Mouse (Mus musculus): ENCODE data around the gene Nup35.

Nup35 gene

DNA sequence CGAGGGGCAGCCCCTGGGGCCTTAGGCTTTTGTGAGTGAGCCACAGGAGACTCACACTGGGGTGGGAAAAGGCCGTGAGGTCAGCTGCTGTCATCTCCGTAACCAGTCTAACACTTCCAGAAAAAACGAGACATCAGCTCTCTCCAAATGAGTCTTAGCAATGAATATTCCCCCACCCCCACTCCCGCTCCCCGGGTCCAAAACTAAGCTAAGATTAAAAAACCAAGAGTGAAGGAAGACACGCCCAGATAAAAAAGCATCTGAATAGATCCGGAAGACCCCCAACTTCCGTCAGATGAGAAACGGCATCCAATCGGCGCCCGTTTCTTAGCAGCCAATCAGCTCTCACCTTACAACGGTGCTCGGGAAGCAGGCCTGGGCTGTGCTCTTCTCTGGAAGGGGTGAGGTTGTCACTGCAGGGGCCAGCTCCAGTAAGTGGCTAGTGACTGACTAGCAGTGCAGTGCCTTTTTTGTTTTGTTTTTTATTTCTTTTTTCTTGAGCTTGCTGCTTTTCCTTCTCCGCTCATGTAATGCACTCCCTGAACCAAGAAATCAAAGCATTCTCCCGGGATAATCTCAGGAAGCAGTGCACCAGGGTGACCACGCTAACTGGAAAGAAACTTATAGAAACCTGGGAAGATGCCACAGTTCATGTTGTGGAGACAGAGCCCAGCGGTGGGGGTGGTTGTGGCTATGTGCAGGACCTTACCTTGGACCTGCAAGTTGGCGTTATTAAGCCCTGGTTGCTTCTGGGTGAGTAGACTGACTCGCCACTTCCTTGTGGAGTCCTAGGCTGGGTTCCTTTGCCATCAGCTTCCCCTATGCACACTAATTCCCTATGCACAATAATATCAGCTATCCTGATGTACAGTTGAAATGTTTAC is at the start of gene Nup35, which contains the start of gene Dusp19:
Gene Nup35 (plus strand): TSS at position 383 of the 884 bp plus-strand sequence.
Gene Dusp19 (plus strand): TSS at position 192 of the 884 bp plus-strand sequence.
- no peak for TF ChIP-seq GATA4 (IDR thresholded peaks at IDR 0.05; ENCODE audit: insufficient replicate concordance, low read length)

GRCm38 (mm10) chr2:80567411-80567810 is 49.6 kb upstream of the Nup35 start:
- TF ChIP-seq GATA4 (IDR thresholded peaks at IDR 0.05; ENCODE audit: insufficient replicate concordance, low read length), result no peak

DNA sequence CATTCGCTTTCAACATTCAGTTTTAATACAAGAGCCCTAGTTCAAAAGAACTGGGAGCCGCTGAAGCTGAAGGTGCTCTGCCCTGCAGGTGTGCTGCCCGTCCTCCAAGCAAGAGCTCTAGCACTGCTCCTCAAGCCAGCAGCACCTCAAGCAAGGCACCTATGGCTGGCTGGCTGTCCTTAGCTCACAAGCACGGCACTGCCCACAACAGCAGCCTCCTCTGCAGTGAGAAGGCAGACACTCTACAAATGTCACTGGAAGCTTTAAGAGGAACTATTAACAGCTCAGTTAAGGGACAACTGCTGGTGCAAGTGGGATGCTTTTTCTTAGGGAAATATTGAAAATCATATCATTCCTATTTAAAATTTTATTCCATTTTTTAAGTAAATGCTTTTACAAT is 46.4 kb upstream of the Nup35 start:
- TF ChIP-seq GATA4 (IDR thresholded peaks at IDR 0.05; ENCODE audit: insufficient replicate concordance, low read length), result no peak

DNA sequence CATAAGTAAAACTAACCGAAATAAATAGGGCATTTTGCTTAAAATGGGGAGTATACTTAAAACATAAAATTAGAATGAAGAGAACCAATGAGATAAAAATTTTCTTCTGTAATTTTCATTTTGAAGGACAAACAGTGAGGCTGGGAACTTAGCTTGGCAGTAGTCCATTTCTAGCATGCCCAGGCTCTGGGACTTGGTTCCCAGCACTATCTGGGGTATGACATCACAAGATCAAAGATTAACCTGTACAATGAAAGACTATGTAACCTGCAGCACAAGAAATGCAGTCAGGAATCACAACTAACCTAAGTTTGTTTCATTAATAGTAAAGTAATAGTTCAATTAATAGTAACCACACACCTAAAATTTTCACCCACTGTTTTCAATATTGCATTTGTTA is 39.8 kb upstream of the Nup35 start:
- no peak for TF ChIP-seq GATA4 (IDR thresholded peaks at IDR 0.05; ENCODE audit: insufficient replicate concordance, low read length)

DNA sequence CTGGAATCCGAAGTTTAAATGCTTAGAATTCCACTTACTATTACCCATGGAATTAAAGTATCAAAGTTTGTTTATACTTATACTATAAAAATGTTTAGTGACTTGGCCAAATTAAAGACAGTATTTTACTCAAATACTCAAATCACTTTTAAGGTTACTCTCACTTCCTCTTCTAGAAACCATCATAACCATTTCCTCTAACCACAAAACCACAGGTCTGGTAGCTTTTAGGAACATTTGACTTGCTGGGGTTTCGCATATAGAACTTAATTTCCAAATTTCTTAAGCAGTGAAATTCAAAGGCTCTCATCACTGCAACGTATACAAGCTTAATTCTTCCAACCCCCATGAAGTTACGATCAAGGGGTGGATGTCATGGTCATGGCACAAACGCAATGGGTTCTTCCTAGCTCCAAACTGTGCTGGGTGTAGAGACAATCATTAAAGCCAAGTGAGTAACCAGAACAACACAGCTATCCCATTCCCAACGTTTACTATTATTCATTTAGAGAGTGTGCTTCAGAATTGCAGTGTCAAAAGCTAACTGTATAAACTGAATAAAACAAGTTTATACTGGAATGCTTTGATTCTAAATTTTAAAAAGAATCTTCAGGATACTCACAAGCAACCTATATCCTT is 37.7 kb upstream of the Nup35 start:
- no peak for TF ChIP-seq GATA4 (IDR thresholded peaks at IDR 0.05; ENCODE audit: insufficient replicate concordance, low read length)

DNA sequence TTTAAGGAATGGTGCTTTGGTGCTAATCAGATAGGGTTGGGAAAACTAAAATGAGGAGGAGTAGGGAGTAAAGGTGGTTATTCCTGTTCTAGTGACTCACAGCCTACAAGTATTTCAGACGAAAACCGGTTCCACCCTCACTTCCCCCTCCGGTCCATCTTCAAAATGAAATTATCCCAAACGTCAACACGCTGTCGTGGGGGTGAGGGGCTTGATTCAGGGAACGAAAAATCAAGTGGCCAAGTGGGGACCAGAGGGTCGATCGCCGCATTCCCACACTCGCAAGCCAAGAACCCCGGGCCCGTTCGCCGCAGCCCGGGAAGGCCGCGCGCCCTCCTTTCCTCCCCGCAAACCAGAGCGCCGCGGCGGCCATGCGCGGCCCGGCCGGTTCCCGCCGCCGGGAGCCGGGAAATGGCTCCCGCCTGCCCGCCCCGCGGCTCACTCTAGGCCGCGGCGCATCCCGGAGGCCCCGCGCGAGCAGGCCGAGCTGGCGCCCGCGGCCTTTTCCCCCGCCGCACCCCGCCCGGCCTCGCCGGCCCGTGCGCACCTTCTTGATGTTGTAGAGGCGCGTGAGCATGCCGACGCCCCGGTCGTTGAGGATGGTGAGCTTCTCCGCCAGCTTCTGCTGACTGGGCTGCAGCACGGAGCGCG is 36.6 kb upstream of the Nup35 start:
- TF ChIP-seq GATA4 (IDR thresholded peaks at IDR 0.05; ENCODE audit: insufficient replicate concordance, low read length), result no peak

DNA sequence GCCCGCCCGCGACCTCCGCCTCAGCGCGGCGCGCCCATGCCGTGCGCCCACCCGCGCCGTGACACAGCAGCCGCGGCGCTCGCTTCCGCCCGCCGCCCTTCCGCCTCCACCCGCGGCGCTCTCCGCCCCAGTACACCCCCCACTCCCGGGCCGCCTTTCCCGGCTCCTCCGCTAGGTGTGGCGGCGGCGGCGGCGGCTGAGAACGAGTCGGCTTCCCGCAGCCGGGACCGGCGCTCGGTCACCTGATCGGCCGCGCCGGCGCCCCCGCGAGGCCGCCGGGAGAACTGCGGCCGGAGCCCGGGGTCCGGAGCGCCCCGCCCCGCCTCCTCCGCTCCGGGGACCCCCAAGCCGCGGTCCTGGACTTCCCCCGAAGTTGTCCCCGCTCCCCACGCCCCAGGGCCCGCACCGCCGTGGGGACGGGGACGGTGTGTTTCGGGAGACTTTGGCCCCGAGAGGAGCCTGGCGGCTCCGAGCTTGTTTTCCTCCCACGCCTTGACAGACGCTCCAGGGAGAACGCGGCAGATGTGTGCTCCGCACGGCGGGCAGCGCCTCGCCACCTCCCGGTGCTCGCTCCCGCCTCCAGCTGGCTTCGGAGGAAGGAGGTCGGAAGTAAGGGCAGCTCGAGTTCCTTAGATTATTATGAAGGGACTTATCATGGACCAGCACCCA is 35.9 kb upstream of the Nup35 start, which contains the start of gene Nckap1:
Gene Nckap1 (minus strand): TSS at position 338 of the 669 bp plus-strand sequence.
- TF ChIP-seq GATA4 (IDR thresholded peaks at IDR 0.05; ENCODE audit: insufficient replicate concordance, low read length), result peak; percentile 80; the same call in 1 of the 2 replicates

- no peak for TF ChIP-seq GATA4 (IDR thresholded peaks at IDR 0.05; ENCODE audit: insufficient replicate concordance, low read length)
Measured at GRCm38 (mm10) chr2:80582356-80582755, 34.7 kb upstream of the Nup35 start.

DNA sequence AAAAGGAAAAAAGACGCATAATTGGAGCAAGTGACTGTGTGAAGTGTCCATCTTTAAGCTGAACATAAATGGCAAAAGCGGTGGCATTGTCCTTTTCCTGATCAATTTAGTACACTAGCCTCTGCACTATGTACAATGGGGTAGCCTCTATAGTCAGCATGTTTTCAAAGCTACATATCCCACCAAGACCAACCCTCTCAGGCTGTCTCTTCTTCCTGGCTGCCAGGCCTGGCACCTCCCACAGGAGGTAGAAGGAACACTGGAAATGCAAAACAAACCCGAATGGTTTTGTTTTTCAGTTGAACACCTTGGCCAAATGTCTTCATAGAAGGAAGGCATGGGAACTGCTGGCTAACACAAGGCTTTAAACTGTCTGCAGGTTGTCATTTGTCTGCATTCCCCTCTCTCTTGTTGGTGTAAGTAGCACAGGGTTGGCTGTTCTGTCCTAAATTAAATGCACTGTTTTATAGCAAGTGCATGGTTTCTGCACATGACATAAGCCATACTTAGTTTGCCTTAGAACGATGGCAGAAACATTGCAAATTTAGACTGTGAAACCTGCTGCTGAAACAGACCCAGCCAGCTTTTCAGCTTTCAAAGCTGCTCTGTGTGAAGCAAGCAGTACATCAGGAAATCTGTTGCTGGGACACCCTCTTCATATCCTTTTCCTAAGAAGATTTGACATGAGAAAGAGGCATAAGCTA is 22.7 kb upstream of the Nup35 start:
- no peak for TF ChIP-seq GATA4 (IDR thresholded peaks at IDR 0.05; ENCODE audit: insufficient replicate concordance, low read length)

DNA sequence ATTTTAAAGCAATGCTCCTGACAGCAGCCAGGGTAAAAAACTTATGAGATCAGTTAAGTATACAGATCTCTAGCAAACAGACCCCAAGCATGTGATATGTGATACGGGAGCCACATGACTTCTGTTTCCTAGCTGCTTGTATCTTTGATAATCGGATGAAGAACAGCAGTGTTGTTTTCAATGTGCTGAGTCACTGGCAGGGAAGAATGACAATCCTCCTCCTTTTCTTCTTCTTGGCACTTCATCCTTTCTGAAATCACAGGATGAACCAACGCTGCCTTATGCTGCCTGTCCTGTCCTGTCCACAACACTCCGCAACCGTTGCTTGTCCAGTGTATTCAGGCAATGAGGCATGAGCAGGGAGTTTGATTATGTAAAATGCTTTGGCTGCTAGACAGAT is 20.1 kb upstream of the Nup35 start:
- no peak for TF ChIP-seq GATA4 (IDR thresholded peaks at IDR 0.05; ENCODE audit: insufficient replicate concordance, low read length)

GRCm38 (mm10) chr2:80599850-80600249 is 17.2 kb upstream of the Nup35 start:
- TF ChIP-seq GATA4 (IDR thresholded peaks at IDR 0.05; ENCODE audit: insufficient replicate concordance, low read length), result no peak

DNA sequence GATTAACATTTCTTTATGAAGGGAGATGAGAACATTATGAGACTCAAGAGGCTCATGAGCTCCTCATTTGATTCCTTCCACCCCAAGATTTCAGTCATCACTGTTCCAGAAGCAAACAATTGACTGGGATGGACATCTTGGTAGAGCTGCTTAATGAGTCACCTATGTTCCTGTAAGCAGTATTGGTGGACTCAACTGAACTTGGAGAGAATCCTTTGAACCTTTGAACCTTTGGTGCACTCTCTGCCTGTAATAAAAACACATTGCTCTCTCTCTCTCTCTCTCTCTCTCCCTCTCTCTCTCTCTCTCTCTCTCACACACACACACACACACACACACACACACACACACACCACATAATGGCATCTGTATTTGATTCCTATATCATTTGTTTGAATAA is 16.4 kb upstream of the Nup35 start:
- no peak for TF ChIP-seq GATA4 (IDR thresholded peaks at IDR 0.05; ENCODE audit: insufficient replicate concordance, low read length)

DNA sequence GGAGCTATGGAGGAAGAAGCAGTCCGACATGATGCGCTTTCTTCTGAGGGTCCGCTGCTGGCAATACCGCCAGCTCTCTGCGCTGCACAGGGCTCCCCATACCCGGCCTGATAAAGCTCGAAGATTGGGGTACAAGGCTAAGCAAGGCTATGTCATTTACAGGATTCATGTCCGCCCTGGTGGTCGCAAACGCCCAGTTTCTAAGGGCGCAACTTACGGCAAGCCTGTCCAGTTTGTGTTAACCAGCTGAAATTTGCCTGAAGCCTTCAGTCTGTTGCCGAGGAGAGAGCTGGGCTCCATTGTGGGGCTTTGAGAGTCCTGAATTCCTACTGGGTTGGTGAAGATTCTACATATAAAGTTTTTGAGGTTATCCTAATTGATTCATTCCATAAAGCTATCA is 14.3 kb upstream of the Nup35 start:
- TF ChIP-seq GATA4 (IDR thresholded peaks at IDR 0.05; ENCODE audit: insufficient replicate concordance, low read length), result no peak

- TF ChIP-seq GATA4 (IDR thresholded peaks at IDR 0.05; ENCODE audit: insufficient replicate concordance, low read length), result no peak
Measured at GRCm38 (mm10) chr2:80603771-80604426, 13.1 kb upstream of the Nup35 start.
